Mouse (Mus musculus): ENCODE data around the gene Tuba1c.

DNA sequence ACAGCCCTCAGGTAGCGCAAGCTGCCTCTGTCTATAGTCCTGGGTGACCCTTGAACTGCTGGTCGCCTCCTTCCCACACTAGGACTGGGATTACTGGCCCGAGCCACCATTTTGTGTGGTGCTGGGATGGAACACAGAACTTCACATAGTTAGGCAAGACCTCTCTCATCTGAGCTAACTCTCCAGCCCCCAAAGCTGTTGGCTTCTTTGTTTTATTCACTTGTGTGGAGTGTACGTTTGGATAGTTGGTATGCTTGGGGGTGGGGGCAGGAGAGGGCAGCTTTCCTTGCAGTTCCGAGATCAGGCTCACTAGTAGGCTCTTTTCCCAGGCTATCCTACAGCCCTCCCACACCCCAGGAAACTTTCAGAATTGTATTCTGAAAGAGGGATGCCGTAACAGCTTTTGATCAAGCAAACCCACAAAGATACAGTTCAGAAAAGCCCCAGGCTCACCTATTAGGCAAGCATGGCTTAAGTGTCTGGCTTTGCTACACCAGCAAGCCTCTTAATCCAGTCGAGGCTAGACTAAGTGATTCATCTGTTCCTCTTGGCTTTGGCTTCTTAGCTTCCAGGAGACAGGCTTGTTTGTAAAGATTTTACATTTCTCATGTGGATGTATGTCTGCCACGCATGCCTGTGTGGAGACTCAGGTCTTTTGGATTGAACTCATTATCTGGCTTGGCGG, 2.5 kb downstream of the Tuba1c start:
- TF ChIP-seq RAD21 (IDR thresholded peaks at IDR 0.05; ENCODE audit: low read depth, low read length) (no peak), CTCF (conservative IDR thresholded peaks at IDR 0.05 in 1 of 2, IDR thresholded peaks at IDR 0.05 in 1 of 2; ENCODE audit: low read depth in 2 of 2, low read length in 2 of 2) (no peak), HCFC1 (IDR thresholded peaks at IDR 0.05; ENCODE audit: low read depth, low read length) (no peak), MAZ (IDR thresholded peaks at IDR 0.05; ENCODE audit: low read depth, low read length) (no peak), POLR2A (IDR thresholded peaks at IDR 0.05; ENCODE audit: low read depth, low read length) (peak; percentile 25; the same call in 1 of the 2 replicates), JUND (conservative IDR thresholded peaks at IDR 0.05; ENCODE audit: low read depth, low read length) (no peak), SIN3A (IDR thresholded peaks at IDR 0.05; ENCODE audit: low read length) (no peak), POLR2AphosphoS2 (IDR thresholded peaks at IDR 0.05; ENCODE audit: low read depth, low read length) (no peak), E2F4 (IDR thresholded peaks at IDR 0.05; ENCODE audit: insufficient replicate concordance, low read depth, low read length) (no peak), EP300 (IDR thresholded peaks at IDR 0.05; ENCODE audit: low read length) (no peak), CHD2 (IDR thresholded peaks at IDR 0.05; ENCODE audit: low read length) (no peak), CHD1 (IDR thresholded peaks at IDR 0.05; ENCODE audit: low read depth, low read length) (no peak), KAT2A (IDR thresholded peaks at IDR 0.05; ENCODE audit: insufficient replicate concordance, low read length) (no peak)

Data from CH12.LX (cell line).